Mouse (Mus musculus): ENCODE measurements around the gene Pnldc1.

Pnldc1 gene

GRCm38 (mm10) chr17:12909361-12910280 is at the start of gene Pnldc1:
Pnldc1 (minus strand) TSS chr17:12910230.
- WGBS = 84% methylated on average over 35 of the region's 35 CpGs

GRCm38 (mm10) chr17:12959377-12959776 is 49.3 kb upstream of the Pnldc1 start:
- WGBS = 20% methylated on average over 2 of the region's 2 CpGs

GRCm38 (mm10) chr17:12956664-12957063 is 46.6 kb upstream of the Pnldc1 start:
- 82% methylated on average over 8 of the region's 8 CpGs for WGBS

- 92% methylated on average over 5 of the region's 5 CpGs for WGBS
These were observed 39.6 kb upstream of the Pnldc1 start for GRCm38 (mm10) chr17:12949669-12950068.

- 88% methylated on average over 6 of the region's 6 CpGs for WGBS
These were observed 32.6 kb upstream of the Pnldc1 start for GRCm38 (mm10) chr17:12942459-12943162.

GRCm38 (mm10) chr17:12941543-12942260 is 31.7 kb upstream of the Pnldc1 start:
- 76% methylated on average over 8 of the region's 8 CpGs for WGBS

GRCm38 (mm10) chr17:12940151-12940805 is 30.2 kb upstream of the Pnldc1 start, which contains the start of gene Acat3:
Acat3 (minus strand) TSS chr17:12940600.
- 9% methylated on average over 27 of the region's 27 CpGs for WGBS

- WGBS = 40% methylated on average over 4 of the region's 12 CpGs
These were observed 29.5 kb upstream of the Pnldc1 start for GRCm38 (mm10) chr17:12939377-12940148.

- 39% methylated on average over 2 of the region's 2 CpGs for WGBS
These were observed 28.0 kb upstream of the Pnldc1 start for GRCm38 (mm10) chr17:12938077-12938476.

GRCm38 (mm10) chr17:12937412-12937970 is 27.5 kb upstream of the Pnldc1 start:
- 90% methylated on average over 2 of the region's 2 CpGs for WGBS

GRCm38 (mm10) chr17:12935719-12936118 is 25.7 kb upstream of the Pnldc1 start:
- WGBS = 55% methylated on average over 4 of the region's 4 CpGs

- WGBS = 91% methylated on average over 5 of the region's 5 CpGs
These were observed 21.5 kb upstream of the Pnldc1 start for GRCm38 (mm10) chr17:12931576-12931975.

- WGBS = 87% methylated on average over 8 of the region's 8 CpGs
These were observed 15.7 kb upstream of the Pnldc1 start for GRCm38 (mm10) chr17:12925703-12926180.

GRCm38 (mm10) chr17:12925001-12925400 is 15.0 kb upstream of the Pnldc1 start:
- 74% methylated on average over 3 of the region's 3 CpGs for WGBS

- WGBS = 86% methylated on average over 1 of the region's 1 CpGs
These were observed 11.0 kb upstream of the Pnldc1 start for GRCm38 (mm10) chr17:12921073-12921472.

GRCm38 (mm10) chr17:12916588-12917380 is 6.8 kb upstream of the Pnldc1 start:
- under 1% methylated on average over 40 of the region's 40 CpGs for WGBS

- WGBS = under 1% methylated on average over 56 of the region's 56 CpGs
These were observed 6.0 kb upstream of the Pnldc1 start, which contains the start of gene Mrpl18 for GRCm38 (mm10) chr17:12915881-12916583. Mrpl18 (minus strand) TSS chr17:12916345.

GRCm38 (mm10) chr17:12915488-12915880 is 5.5 kb upstream of the Pnldc1 start, which contains the start of gene Tcp1:
Tcp1 (plus strand) TSS chr17:12915701.
- under 1% methylated on average over 18 of the region's 18 CpGs for WGBS

- WGBS = 79% methylated on average over 8 of the region's 8 CpGs
These were observed 361 bp upstream of the Pnldc1 start for GRCm38 (mm10) chr17:12910391-12910790.

All from cerebral cortex, adult 2 months (tissue).